Mouse (Mus musculus): ENCODE results near the gene Nlgn3. TPM values are rescaled to one million over a fixed set of nuclear protein-coding genes. Genes with fewer than 3 reads are reported as not detected.

Nlgn3 gene
- polyA plus RNA-seq, 1 experiment from 2014 or later: 5.3 TPM

GRCm38 (mm10) chrX:101301654-101302053 lies 2.7 kb downstream of the Nlgn3 start:
- Histone ChIP-seq H3K9me3 (replicated peaks) (no peaks in the 10 kb centered on the region), H3K36me3 (peaks cover 12% of the 10 kb centered on the region; the same call in 1 of the 2 replicates), H3K27ac (no peak overlapping the region), H3K4me3 (replicated peaks) (no peak overlapping the region), H3K9ac (no peak overlapping the region), H3K4me1 (0 out of 2 replicates have a peak, but pooled peaks cover 3% of the 10 kb centered on the region), H3K27me3 (peaks cover 46% of the 10 kb centered on the region), H3K4me2 (no peak overlapping the region)
- no peak for ATAC-seq (replicated peaks; ENCODE audit: low FRiP score)
- WGBS: 87% methylated on average over 9 of the region's 9 CpGs

- Histone ChIP-seq H3K27me3 (peaks cover 41% of the 10 kb centered on the region), H3K36me3 (no peaks in the 10 kb centered on the region), H3K9ac (no peak overlapping the region), H3K9me3 (replicated peaks) (no peaks in the 10 kb centered on the region), H3K4me1 (no peaks in the 10 kb centered on the region), H3K4me2 (no peak overlapping the region), H3K4me3 (replicated peaks) (no peak overlapping the region), H3K27ac (no peak overlapping the region)
- WGBS: 67% methylated on average over 2 of the region's 2 CpGs
- ATAC-seq (replicated peaks; ENCODE audit: low FRiP score): no peak
Observed at GRCm38 (mm10) chrX:101304646-101305045, 5.7 kb downstream of the Nlgn3 start.

GRCm38 (mm10) chrX:101309299-101309698 lies 10.3 kb downstream of the Nlgn3 start:
- ATAC-seq (replicated peaks; ENCODE audit: low FRiP score): no peak
- Histone ChIP-seq H3K4me3 (replicated peaks) (no peak overlapping the region), H3K36me3 (no peaks in the 10 kb centered on the region), H3K4me1 (no peaks in the 10 kb centered on the region), H3K9ac (no peak overlapping the region), H3K4me2 (no peak overlapping the region), H3K9me3 (replicated peaks) (no peaks in the 10 kb centered on the region), H3K27me3 (peaks cover 50% of the 10 kb centered on the region), H3K27ac (no peak overlapping the region)
- 76% methylated on average over 5 of the region's 5 CpGs for WGBS

- H3K27me3 ChIP-seq: peaks cover 37% of the 10 kb centered on the region; the same call in 1 of the 2 replicates
- H3K4me3 ChIP-seq (replicated peaks): no peak overlapping the region
- WGBS: 44% methylated on average over 6 of the region's 6 CpGs
- no peaks in the 10 kb centered on the region for H3K36me3 ChIP-seq
- no peak for ATAC-seq (replicated peaks; ENCODE audit: low FRiP score)
- H3K27ac ChIP-seq: peak overlapping the region; percentile 64; the same call in 1 of the 2 replicates
- no peak overlapping the region for H3K4me2 ChIP-seq
- H3K4me1 ChIP-seq: no peaks in the 10 kb centered on the region
- no peak overlapping the region for H3K9ac ChIP-seq
- no peaks in the 10 kb centered on the region for H3K9me3 ChIP-seq (replicated peaks)
Observed at GRCm38 (mm10) chrX:101313625-101314359, 14.8 kb downstream of the Nlgn3 start.

GRCm38 (mm10) chrX:101319775-101320174 lies 20.8 kb downstream of the Nlgn3 start:
- H3K9me3 ChIP-seq (replicated peaks): no peaks in the 10 kb centered on the region
- no peak overlapping the region for H3K9ac ChIP-seq
- H3K36me3 ChIP-seq: no peaks in the 10 kb centered on the region
- 87% methylated on average over 12 of the region's 12 CpGs for WGBS
- H3K4me3 ChIP-seq (replicated peaks): no peak overlapping the region
- no peaks in the 10 kb centered on the region for H3K4me1 ChIP-seq
- peaks cover 19% of the 10 kb centered on the region; the same call in 1 of the 2 replicates for H3K27me3 ChIP-seq
- no peak overlapping the region for H3K27ac ChIP-seq
- H3K4me2 ChIP-seq: no peak overlapping the region
- no peak for ATAC-seq (replicated peaks; ENCODE audit: low FRiP score)

GRCm38 (mm10) chrX:101325989-101326899 lies 27.3 kb downstream of the Nlgn3 start:
- 56% methylated on average over 8 of the region's 8 CpGs for WGBS
- H3K36me3 ChIP-seq: no peaks in the 10 kb centered on the region
- no peaks in the 10 kb centered on the region for H3K9me3 ChIP-seq (replicated peaks)
- no peak overlapping the region for H3K4me3 ChIP-seq (replicated peaks)
- no peak overlapping the region for H3K9ac ChIP-seq
- no peak for ATAC-seq (replicated peaks; ENCODE audit: low FRiP score)
- H3K27ac ChIP-seq: no peak overlapping the region
- H3K4me1 ChIP-seq: 0 out of 2 replicates have a peak, but pooled peaks cover 3% of the 10 kb centered on the region
- H3K4me2 ChIP-seq: no peak overlapping the region
- peaks cover 8% of the 10 kb centered on the region; the same call in 1 of the 2 replicates for H3K27me3 ChIP-seq

- Histone ChIP-seq H3K9me3 (replicated peaks) (no peaks in the 10 kb centered on the region), H3K27ac (peak overlapping the region; percentile 76), H3K4me1 (0 out of 2 replicates have a peak, but pooled peaks cover 7% of the 10 kb centered on the region), H3K4me3 (replicated peaks) (no peak overlapping the region), H3K27me3 (peaks cover 3% of the 10 kb centered on the region; the same call in 1 of the 2 replicates), H3K36me3 (no peaks in the 10 kb centered on the region), H3K4me2 (peak overlapping the region; percentile 16; the same call in 1 of the 2 replicates), H3K9ac (no peak overlapping the region)
- ATAC-seq (replicated peaks; ENCODE audit: low FRiP score): no peak
- 24% methylated on average over 9 of the region's 10 CpGs for WGBS
Observed at GRCm38 (mm10) chrX:101329372-101330028, 30.5 kb downstream of the Nlgn3 start.

GRCm38 (mm10) chrX:101332031-101332374 lies 33.0 kb downstream of the Nlgn3 start:
- peak overlapping the region; percentile 49 for H3K4me2 ChIP-seq
- 39% methylated on average over 9 of the region's 9 CpGs for WGBS
- H3K9ac ChIP-seq: 0 out of 2 replicates have a peak overlapping the region, but pooled peaks have one; percentile 18
- 0 out of 2 replicates have a peak, but pooled peaks cover 7% of the 10 kb centered on the region for H3K4me1 ChIP-seq
- no peaks in the 10 kb centered on the region for H3K36me3 ChIP-seq
- H3K27me3 ChIP-seq: no peaks in the 10 kb centered on the region; the same call in 1 of the 2 replicates
- H3K4me3 ChIP-seq (replicated peaks): peak overlapping the region; percentile 43
- ATAC-seq (replicated peaks; ENCODE audit: low FRiP score): peak; percentile 21
- peak overlapping the region; percentile 90 for H3K27ac ChIP-seq
- no peaks in the 10 kb centered on the region for H3K9me3 ChIP-seq (replicated peaks)

- WGBS: 13% methylated on average over 43 of the region's 49 CpGs
- Histone ChIP-seq H3K9me3 (replicated peaks) (no peaks in the 10 kb centered on the region), H3K27ac (peak overlapping the region; percentile 90), H3K36me3 (no peaks in the 10 kb centered on the region), H3K4me2 (peak overlapping the region; percentile 57), H3K9ac (0 out of 2 replicates have a peak overlapping the region, but pooled peaks have one; percentile 18), H3K27me3 (no peaks in the 10 kb centered on the region), H3K4me3 (replicated peaks) (peak overlapping the region; percentile 43), H3K4me1 (0 out of 2 replicates have a peak, but pooled peaks cover 7% of the 10 kb centered on the region)
- ATAC-seq (replicated peaks; ENCODE audit: low FRiP score): peak; percentile 97
Observed at GRCm38 (mm10) chrX:101332375-101333211, 33.6 kb downstream of the Nlgn3 start.

GRCm38 (mm10) chrX:101334606-101335005 lies 35.6 kb downstream of the Nlgn3 start:
- Histone ChIP-seq H3K9me3 (replicated peaks) (no peaks in the 10 kb centered on the region), H3K4me2 (no peak overlapping the region), H3K4me1 (0 out of 2 replicates have a peak, but pooled peaks cover 4% of the 10 kb centered on the region), H3K4me3 (replicated peaks) (no peak overlapping the region), H3K27me3 (no peaks in the 10 kb centered on the region), H3K36me3 (no peaks in the 10 kb centered on the region), H3K9ac (no peak overlapping the region), H3K27ac (no peak overlapping the region)
- WGBS: 88% methylated on average over 5 of the region's 5 CpGs
- ATAC-seq (replicated peaks; ENCODE audit: low FRiP score): no peak

- H3K27ac ChIP-seq: no peak overlapping the region
- no peaks in the 10 kb centered on the region for H3K9me3 ChIP-seq (replicated peaks)
- no peaks in the 10 kb centered on the region for H3K4me1 ChIP-seq
- H3K36me3 ChIP-seq: no peaks in the 10 kb centered on the region
- H3K4me2 ChIP-seq: no peak overlapping the region
- no peaks in the 10 kb centered on the region for H3K27me3 ChIP-seq
- no peak overlapping the region for H3K9ac ChIP-seq
- 50% methylated on average over 4 of the region's 4 CpGs for WGBS
- no peak for ATAC-seq (replicated peaks; ENCODE audit: low FRiP score)
- H3K4me3 ChIP-seq (replicated peaks): no peak overlapping the region
Observed at GRCm38 (mm10) chrX:101338666-101339065, 39.7 kb downstream of the Nlgn3 start.

All from kidney, embryonic 15.5 days (tissue).